Mouse (Mus musculus) T-helper 2 cell (primary cell): Measurements from ENCODE around the gene Ndufaf3.

ENCODE experiments used
- in situ Hi-C: fragments of 300-600 bp; cut with MboI, MseI; formaldehyde crosslinking; loops from one replicate; pipeline ENCODE4 v1.15.1; 2025; ENCODE audit warnings: high pct_unique_total_duplicates

Gene Ndufaf3

GRCm38 (mm10) chr9:108521604-108522003 is 45.6 kb downstream of the Ndufaf3 start:
- in situ Hi-C loops = no loop called here

- in situ Hi-C loops = no loop called here
Measured at GRCm38 (mm10) chr9:108517931-108518332, 49.3 kb downstream of the Ndufaf3 start.

- in situ Hi-C loops = no loop called here
Measured at GRCm38 (mm10) chr9:108517253-108517930, 49.8 kb downstream of the Ndufaf3 start.

GRCm38 (mm10) chr9:108516380-108517251 is 50.6 kb downstream of the Ndufaf3 start, which contains the start of gene Qrich1:
Qrich1 (plus strand) TSS chr9:108516806.
- in situ Hi-C loops = no loop called here
